Mouse (Mus musculus) liver, embryonic 14.5 days (tissue): Measurements from ENCODE around the gene Gorasp2. TPM values are rescaled to one million over a fixed set of nuclear protein-coding genes. Genes with fewer than 3 reads are reported as not detected.

ENCODE experiments used
- ATAC-seq: fragments of 200-750 bp; cut with Nextera tagmentation; 2 replicates; pipeline ENCODE4 v1.8.0; 2017; ENCODE audit warnings: moderate number of reproducible peaks, mild to moderate bottlenecking, moderate library complexity; ENCODE audit not compliant: insufficient read depth
- DNase-seq, 3 experiments: peaks; one replicate each; pipeline ENCODE4 v3.0.0-alpha.2; 2012 to 2013; ENCODE audit warnings: low read depth in 3 of 3, low spot score in 3 of 3
- H3K27ac ChIP-seq: fragments of 300-500 bp; sonication (generic); 2 replicates; pipeline ENCODE4 v1.5.1; 2014; ENCODE audit warnings: moderate library complexity, mild to moderate bottlenecking, control low read depth, inconsistent platforms
- H3K27me3 ChIP-seq: fragments of 300-500 bp; sonication (generic); 2 replicates; pipeline ENCODE4 v1.6.1; 2014; ENCODE audit warnings: mild to moderate bottlenecking, low read length, moderate library complexity; ENCODE audit not compliant: control insufficient read depth, insufficient read depth
- H3K36me3 ChIP-seq: fragments of 300-500 bp; sonication (generic); replicated peaks from 2 replicates; pipeline ENCODE4 v1.6.1; 2014; ENCODE audit warnings: low read depth; ENCODE audit not compliant: control insufficient read depth, insufficient read depth
- H3K4me1 ChIP-seq, 2 experiments: fragments of 200-500 bp in 1 of 2; fragments of 300-500 bp in 1 of 2; sonication (generic) in 1 of 2; replicated peaks; 2 replicates each; pipeline ENCODE4 v1.6.1; 2012 to 2014; ENCODE audit warnings: antibody characterized with exemption in 1 of 2, inconsistent platforms in 1 of 2, low read length in 1 of 2; ENCODE audit not compliant: control insufficient read depth in 2 of 2, insufficient read depth in 2 of 2
- H3K4me2 ChIP-seq: fragments of 300-500 bp; sonication (generic); 2 replicates; pipeline ENCODE4 v1.6.1; 2014; ENCODE audit warnings: low read depth, mild to moderate bottlenecking, control low read depth, moderate library complexity
- H3K4me3 ChIP-seq, 2 experiments: fragments of 200-500 bp in 1 of 2; fragments of 300-500 bp in 1 of 2; sonication (generic) in 1 of 2; 2 replicates each; pipeline ENCODE4 v1.5.1; 2012 to 2014; ENCODE audit warnings: low read depth in 2 of 2, low read length in 2 of 2, mild to moderate bottlenecking in 2 of 2, control low read depth in 1 of 2, inconsistent platforms in 1 of 2, moderate library complexity in 1 of 2; ENCODE audit not compliant: insufficient read depth in 1 of 2
- H3K9ac ChIP-seq: fragments of 300-500 bp; sonication (generic); replicated peaks from 2 replicates; pipeline ENCODE4 v1.6.1; 2014; ENCODE audit warnings: mild to moderate bottlenecking, control low read depth, moderate library complexity
- H3K9me3 ChIP-seq: fragments of 300-500 bp; sonication (generic); 2 replicates; pipeline ENCODE4 v1.6.1; 2016; ENCODE audit warnings: low read length, mixed read lengths; ENCODE audit not compliant: control insufficient read depth
- CTCF ChIP-seq: IDR thresholded peaks from 2 replicates; pipeline ENCODE4 v1.5.1; 2016; ENCODE audit warnings: antibody characterized with exemption, low read depth, control low read depth
- EP300 ChIP-seq: IDR thresholded peaks from 2 replicates; pipeline ENCODE4 v1.6.1; 2016; ENCODE audit warnings: antibody characterized with exemption, low read depth
- WGBS: fragments of 180-500 bp; shearing (Covaris S2); extraction: QIAGEN DNeasy Blood & Tissue Kit; methylation state at CpG from one replicate; pipeline ENCODE4 v1.1.7; 2014; ENCODE audit not compliant: insufficient replicate concordance; 5-methylcytosine and 5-hydroxymethylcytosine counted together
- polyA plus RNA-seq, 2 experiments: library from polyadenylated mRNA; depleted of rRNA in 1 of 2; stranded (reverse) in 1 of 2; unstranded in 1 of 2; fragments of >200 nt; fragmentation: Nextera tagmentation in 1 of 2; extraction: Ambion mirVana in 1 of 2; gene quantifications; 2 replicates each; pipeline versions ENCODE4 v1.2.1 to v1.2.3; 2012 to 2014

The Gorasp2 gene
- polyA plus RNA-seq, 2 experiments: 24.5 to 50.5 TPM

- no peak overlapping the region for H3K4me3 ChIP-seq
- ATAC-seq (no peak), DNase-seq (peak in 2 of 3 experiments; percentile 16 to 22)
- 24% methylated on average over 6 of the region's 6 CpGs for WGBS
- no peak overlapping the region for H3K27ac ChIP-seq
- H3K27me3 ChIP-seq: no peaks in the 10 kb centered on the region
- no peaks in the 10 kb centered on the region for H3K36me3 ChIP-seq
- H3K9ac ChIP-seq: no peak overlapping the region
- H3K4me2 ChIP-seq: no peak overlapping the region
- H3K9me3 ChIP-seq: no peaks in the 10 kb centered on the region
- TF ChIP-seq CTCF: peak; percentile 78
- no peak for TF ChIP-seq EP300
- H3K4me1 ChIP-seq: no peaks in the 10 kb centered on the region
These were observed 41.2 kb upstream of the Gorasp2 start for GRCm38 (mm10) chr2:70620225-70620624.

GRCm38 (mm10) chr2:70622244-70622643 lies 39.1 kb upstream of the Gorasp2 start:
- Histone ChIP-seq H3K27ac (no peak overlapping the region), H3K9me3 (no peaks in the 10 kb centered on the region), H3K9ac (no peak overlapping the region), H3K4me3 (no peak overlapping the region), H3K4me2 (no peak overlapping the region), H3K27me3 (no peaks in the 10 kb centered on the region), H3K36me3 (no peaks in the 10 kb centered on the region), H3K4me1 (no peaks in the 10 kb centered on the region)
- ATAC-seq (no peak), DNase-seq (no peak)
- 34% methylated on average over 4 of the region's 4 CpGs for WGBS
- no peak for TF ChIP-seq CTCF
- TF ChIP-seq EP300: no peak

DNA sequence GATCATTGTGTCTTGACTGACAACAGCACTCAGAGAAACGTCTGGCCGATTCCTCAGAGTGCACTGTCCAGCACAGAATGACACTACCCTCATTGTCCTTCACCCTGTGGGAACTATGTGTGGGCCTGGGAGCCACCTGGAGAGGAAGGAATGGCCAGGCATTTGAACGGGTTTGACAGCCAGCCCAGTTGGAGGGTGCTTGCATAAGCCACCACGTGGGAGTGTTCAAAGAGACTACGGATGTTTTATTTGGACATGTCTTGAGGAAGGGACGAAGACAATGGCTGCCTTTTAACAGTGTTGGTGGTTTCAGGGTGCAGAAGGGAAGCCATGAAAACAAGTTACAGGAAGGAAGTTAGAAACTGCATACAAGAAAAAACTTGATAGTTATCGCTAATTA lies 35.6 kb upstream of the Gorasp2 start:
- ATAC-seq (no peak), DNase-seq (no peak)
- Histone ChIP-seq H3K27me3 (no peaks in the 10 kb centered on the region), H3K27ac (no peak overlapping the region), H3K9me3 (no peaks in the 10 kb centered on the region), H3K4me3 (no peak overlapping the region), H3K9ac (no peak overlapping the region), H3K4me1 (no peaks in the 10 kb centered on the region), H3K36me3 (no peaks in the 10 kb centered on the region), H3K4me2 (no peak overlapping the region)
- no peak for TF ChIP-seq EP300
- TF ChIP-seq CTCF: no peak
- 43% methylated on average over 7 of the region's 7 CpGs for WGBS

DNA sequence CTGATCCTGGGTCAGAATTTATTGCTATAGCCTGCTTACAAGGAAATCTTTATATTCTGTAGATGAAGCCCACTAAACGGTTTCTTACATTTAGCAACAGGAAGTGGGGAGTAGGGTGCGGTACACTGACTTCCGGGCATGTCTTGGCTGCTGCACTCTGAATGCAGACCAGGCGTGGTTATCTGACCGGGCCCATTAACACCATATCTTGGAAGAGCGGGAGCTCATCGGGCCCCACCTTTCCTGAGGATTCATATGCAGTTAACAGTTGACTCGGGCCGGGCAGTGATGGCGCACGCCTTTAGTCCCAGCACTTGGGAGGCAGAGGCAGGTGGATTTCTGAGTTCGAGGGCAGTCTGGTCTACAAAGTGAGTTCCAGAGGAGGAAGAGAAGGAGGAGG lies 33.0 kb upstream of the Gorasp2 start:
- Histone ChIP-seq H3K36me3 (no peaks in the 10 kb centered on the region), H3K27ac (no peak overlapping the region), H3K9ac (no peak overlapping the region), H3K4me2 (no peak overlapping the region), H3K9me3 (no peaks in the 10 kb centered on the region), H3K4me3 (no peak overlapping the region), H3K27me3 (no peaks in the 10 kb centered on the region), H3K4me1 (no peaks in the 10 kb centered on the region)
- ATAC-seq: no peak
- 44% methylated on average over 12 of the region's 12 CpGs for WGBS
- TF ChIP-seq EP300 (no peak), CTCF (no peak)
- DNase-seq: no peak

- H3K27ac ChIP-seq: no peak overlapping the region
- H3K27me3 ChIP-seq: no peaks in the 10 kb centered on the region
- H3K4me1 ChIP-seq: no peaks in the 10 kb centered on the region
- no peak for TF ChIP-seq EP300
- no peak for TF ChIP-seq CTCF
- 21% methylated on average over 10 of the region's 10 CpGs for WGBS
- H3K4me2 ChIP-seq: no peak overlapping the region
- H3K36me3 ChIP-seq: no peaks in the 10 kb centered on the region
- H3K4me3 ChIP-seq: no peak overlapping the region
- no peak overlapping the region for H3K9ac ChIP-seq
- H3K9me3 ChIP-seq: no peaks in the 10 kb centered on the region
- ATAC-seq: no peak
- DNase-seq: no peak
These were observed 32.0 kb upstream of the Gorasp2 start for GRCm38 (mm10) chr2:70629339-70629761.
